Mouse (Mus musculus): ENCODE results near the gene Ccer2.

- TF ChIP-seq CTCF (IDR thresholded peaks at IDR 0.05; ENCODE audit: control insufficient read depth, insufficient read depth, insufficient read length) (no peak), MAX (IDR thresholded peaks at IDR 0.05) (no peak), USF1 (IDR thresholded peaks at IDR 0.05; ENCODE audit: low read depth) (no peak)
Measured at GRCm38 (mm10) chr7:28733211-28733610, 22.8 kb upstream of the Ccer2 start.
